Mouse (Mus musculus) MEL (cell line): ENCODE results near the gene Zfp536. TPM values are rescaled to one million over a fixed set of nuclear protein-coding genes. Genes with fewer than 3 reads are reported as not detected.

Source experiments
- DNase-seq: peaks from one replicate; pipeline ENCODE4 v3.0.0; 2011; ENCODE audit warnings: low read depth, low spot score
- H3K27ac ChIP-seq: 2 replicates; pipeline ENCODE4 v1.5.1; 2012; ENCODE audit warnings: low read depth, mild to moderate bottlenecking, control low read depth, low read length, moderate library complexity; ENCODE audit not compliant: control insufficient read depth
- H3K27me3 ChIP-seq, 2 experiments: fragments of 150-350 bp in 1 of 2; sonication (generic) in 1 of 2; 2 replicates each; pipeline ENCODE4 v1.6.1; 2012; ENCODE audit warnings: low read length in 2 of 2, mild to moderate bottlenecking in 2 of 2, improper control_type of control experiment in 1 of 2, moderate library complexity in 1 of 2; ENCODE audit not compliant: insufficient read depth in 2 of 2, control insufficient read depth in 1 of 2
- H3K36me3 ChIP-seq, 2 experiments: 2 replicates each; pipeline ENCODE4 v1.6.1; 2012 to 2014; ENCODE audit warnings: low read length in 2 of 2, improper control_type of control experiment in 1 of 2, inconsistent platforms in 1 of 2, mild to moderate bottlenecking in 1 of 2; ENCODE audit not compliant: insufficient read depth in 2 of 2, control insufficient read depth in 1 of 2
- H3K4me1 ChIP-seq, 2 experiments: fragments of 150-350 bp in 1 of 2; sonication (generic) in 1 of 2; 2 replicates each; pipeline ENCODE4 v1.6.1; 2012; ENCODE audit warnings: low read length in 2 of 2, improper control_type of control experiment in 1 of 2, mild to moderate bottlenecking in 1 of 2; ENCODE audit not compliant: insufficient read depth in 2 of 2, control insufficient read depth in 1 of 2
- H3K4me3 ChIP-seq, 2 experiments: fragments of 150-350 bp in 1 of 2; sonication (generic) in 1 of 2; 2 replicates each; pipeline ENCODE4 v1.5.1; 2012; ENCODE audit warnings: low read depth in 2 of 2, low read length in 2 of 2, mild to moderate bottlenecking in 2 of 2, moderate library complexity in 2 of 2, control low read depth in 1 of 2, improper control_type of control experiment in 1 of 2; ENCODE audit not compliant: control insufficient read depth in 1 of 2, insufficient read depth in 1 of 2
- H3K79me2 ChIP-seq: 2 replicates; pipeline ENCODE4 v1.6.1; 2012; ENCODE audit warnings: mild to moderate bottlenecking, low read length, moderate library complexity; ENCODE audit not compliant: control insufficient read depth, poor library complexity, insufficient read depth
- H3K9ac ChIP-seq: 2 replicates; pipeline ENCODE4 v1.6.1; 2012; ENCODE audit warnings: low read depth, mild to moderate bottlenecking, control low read depth, low read length, moderate library complexity; ENCODE audit not compliant: control insufficient read depth, poor library complexity, severe bottlenecking
- H3K9me3 ChIP-seq: fragments of 150-350 bp; sonication (generic); replicated peaks from 2 replicates; pipeline ENCODE4 v1.6.1; 2012; ENCODE audit warnings: mild to moderate bottlenecking, low read length, improper control_type of control experiment, moderate library complexity; ENCODE audit not compliant: insufficient read depth
- CHD2 ChIP-seq: IDR thresholded peaks from 2 replicates; pipeline ENCODE4 v1.6.1; 2011; ENCODE audit warnings: low read length, improper control_type of control experiment
- CTCF ChIP-seq, 3 experiments: IDR thresholded peaks in 2 of 3; conservative IDR thresholded peaks in 1 of 3; 2 replicates each; pipeline ENCODE4 v1.5.1; 2011 to 2012; ENCODE audit warnings: low read length in 3 of 3, low read depth in 2 of 3, mild to moderate bottlenecking in 2 of 3, improper control_type of control experiment in 1 of 3, inconsistent platforms in 1 of 3, mixed read lengths in 1 of 3, moderate library complexity in 1 of 3; ENCODE audit not compliant: control insufficient read depth in 1 of 3, insufficient read depth in 1 of 3, poor library complexity in 1 of 3, severe bottlenecking in 1 of 3
- E2F4 ChIP-seq: IDR thresholded peaks from 2 replicates; pipeline ENCODE4 v1.6.1; 2011; ENCODE audit warnings: low read depth, low read length, improper control_type of control experiment, borderline replicate concordance
- ETS1 ChIP-seq: IDR thresholded peaks from 2 replicates; pipeline ENCODE4 v1.6.1; 2012; ENCODE audit warnings: low read depth, mild to moderate bottlenecking, inconsistent platforms, low read length, improper control_type of control experiment, moderate library complexity
- GATA1 ChIP-seq: IDR thresholded peaks from 2 replicates; pipeline ENCODE4 v1.6.1; 2011; ENCODE audit warnings: low read depth, low read length, improper control_type of control experiment
- HCFC1 ChIP-seq: IDR thresholded peaks from 2 replicates; pipeline ENCODE4 v1.6.1; 2012; ENCODE audit warnings: low read depth, mild to moderate bottlenecking, inconsistent platforms, low read length, improper control_type of control experiment, moderate library complexity
- JUND ChIP-seq: IDR thresholded peaks from 2 replicates; pipeline ENCODE4 v1.6.1; 2011; ENCODE audit warnings: low read depth, mild to moderate bottlenecking, improper control_type of control experiment, low read length
- KAT2A ChIP-seq: conservative IDR thresholded peaks from 2 replicates; pipeline ENCODE4 v1.6.1; 2012; ENCODE audit warnings: low read depth, low read length, improper control_type of control experiment, inconsistent platforms
- MAFK ChIP-seq: IDR thresholded peaks from 2 replicates; pipeline ENCODE4 v1.6.1; 2011; ENCODE audit warnings: low read depth, mild to moderate bottlenecking, low read length, improper control_type of control experiment, borderline replicate concordance
- MAX ChIP-seq: IDR thresholded peaks from 2 replicates; pipeline ENCODE4 v1.6.1; 2011; ENCODE audit warnings: low read length, improper control_type of control experiment
- MAZ ChIP-seq: IDR thresholded peaks from 2 replicates; pipeline ENCODE4 v1.6.1; 2012; ENCODE audit warnings: low read depth, mild to moderate bottlenecking, inconsistent platforms, low read length, improper control_type of control experiment
- MEF2A ChIP-seq: IDR thresholded peaks from 2 replicates; pipeline ENCODE4 v1.6.1; 2014; ENCODE audit warnings: low read depth, mild to moderate bottlenecking, inconsistent platforms, low read length, improper control_type of control experiment; ENCODE audit not compliant: poor library complexity, insufficient replicate concordance, severe bottlenecking; ENCODE audit errors: extremely low read depth
- MXI1 ChIP-seq: IDR thresholded peaks from 2 replicates; pipeline ENCODE4 v1.6.1; 2011; ENCODE audit warnings: mild to moderate bottlenecking, low read depth, low read length, improper control_type of control experiment
- MYC ChIP-seq: IDR thresholded peaks from 2 replicates; pipeline ENCODE4 v1.6.1; 2011; ENCODE audit warnings: low read depth, mild to moderate bottlenecking, low read length, improper control_type of control experiment, moderate library complexity
- NELFE ChIP-seq: IDR thresholded peaks from 2 replicates; pipeline ENCODE4 v1.6.1; 2011; ENCODE audit warnings: low read depth, low read length, improper control_type of control experiment
- POLR2A ChIP-seq, 2 experiments: IDR thresholded peaks; 2 replicates each; pipeline ENCODE4 v1.6.1; 2011 to 2012; ENCODE audit warnings: low read length in 2 of 2, mild to moderate bottlenecking in 2 of 2, control low read depth in 1 of 2, improper control_type of control experiment in 1 of 2, low read depth in 1 of 2, moderate library complexity in 1 of 2; ENCODE audit not compliant: control insufficient read depth in 1 of 2, insufficient read depth in 1 of 2, poor library complexity in 1 of 2
- POLR2AphosphoS2 ChIP-seq: IDR thresholded peaks from 2 replicates; pipeline ENCODE4 v1.6.1; 2011; ENCODE audit warnings: low read length, improper control_type of control experiment
- POLR2AphosphoS5 ChIP-seq: IDR thresholded peaks from 2 replicates; pipeline ENCODE4 v1.6.1; 2012; ENCODE audit warnings: low read depth, borderline replicate concordance, mild to moderate bottlenecking, inconsistent platforms, low read length, moderate library complexity, mixed read lengths
- RAD21 ChIP-seq: IDR thresholded peaks from 2 replicates; pipeline ENCODE4 v1.6.1; 2011; ENCODE audit warnings: mild to moderate bottlenecking, low read depth, low read length, improper control_type of control experiment
- RCOR1 ChIP-seq: IDR thresholded peaks from 2 replicates; pipeline ENCODE4 v1.6.1; 2012; ENCODE audit warnings: low read depth, mild to moderate bottlenecking, inconsistent platforms, low read length, improper control_type of control experiment
- SIN3A ChIP-seq: IDR thresholded peaks from 2 replicates; pipeline ENCODE4 v1.6.1; 2012; ENCODE audit warnings: low read length, improper control_type of control experiment, inconsistent platforms
- SMC3 ChIP-seq: IDR thresholded peaks from 2 replicates; pipeline ENCODE4 v1.6.1; 2011; ENCODE audit warnings: low read depth, low read length, improper control_type of control experiment
- TCF12 ChIP-seq: IDR thresholded peaks from 2 replicates; pipeline ENCODE4 v1.6.1; 2014; ENCODE audit warnings: low read depth, mild to moderate bottlenecking, inconsistent platforms, low read length, improper control_type of control experiment, moderate library complexity
- UBTF ChIP-seq: IDR thresholded peaks from 2 replicates; pipeline ENCODE4 v1.6.1; 2012; ENCODE audit warnings: low read depth, mild to moderate bottlenecking, inconsistent platforms, low read length, improper control_type of control experiment, moderate library complexity, borderline replicate concordance; ENCODE audit not compliant: insufficient read depth
- ZC3H11A ChIP-seq: IDR thresholded peaks from 2 replicates; pipeline ENCODE4 v1.6.1; 2012; ENCODE audit warnings: low read depth, mild to moderate bottlenecking, inconsistent platforms, low read length, improper control_type of control experiment
- ZKSCAN1 ChIP-seq: IDR thresholded peaks from 2 replicates; pipeline ENCODE4 v1.6.1; 2012; ENCODE audit warnings: low read depth, mild to moderate bottlenecking, inconsistent platforms, low read length, improper control_type of control experiment, moderate library complexity
- ZNF384 ChIP-seq: IDR thresholded peaks from 2 replicates; pipeline ENCODE4 v1.6.1; 2012; ENCODE audit warnings: low read depth, mild to moderate bottlenecking, inconsistent platforms, low read length, improper control_type of control experiment
- polyA plus RNA-seq, 2 experiments: library from polyadenylated mRNA; stranded (reverse) in 1 of 2; unstranded in 1 of 2; fragments of >175 nt in 1 of 2; fragments of >200 nt in 1 of 2; gene quantifications; 2 replicates each; pipeline versions ENCODE4 v1.2.1 to v1.2.4; 2012; ENCODE audit warnings: low replicate concordance in 2 of 2, low read depth in 1 of 2; ENCODE audit not compliant: insufficient read length in 2 of 2, insufficient read depth in 1 of 2, missing spikeins in 1 of 2
- total RNA-seq: library from RNA; depleted of rRNA; stranded (reverse); fragments of 300-350 nt; gene quantifications from 2 replicates; pipeline ENCODE4 v1.2.3, GENCODE M21; 2012

The Zfp536 gene
- total and polyA plus RNA-seq, 3 experiments = not detected

DNA sequence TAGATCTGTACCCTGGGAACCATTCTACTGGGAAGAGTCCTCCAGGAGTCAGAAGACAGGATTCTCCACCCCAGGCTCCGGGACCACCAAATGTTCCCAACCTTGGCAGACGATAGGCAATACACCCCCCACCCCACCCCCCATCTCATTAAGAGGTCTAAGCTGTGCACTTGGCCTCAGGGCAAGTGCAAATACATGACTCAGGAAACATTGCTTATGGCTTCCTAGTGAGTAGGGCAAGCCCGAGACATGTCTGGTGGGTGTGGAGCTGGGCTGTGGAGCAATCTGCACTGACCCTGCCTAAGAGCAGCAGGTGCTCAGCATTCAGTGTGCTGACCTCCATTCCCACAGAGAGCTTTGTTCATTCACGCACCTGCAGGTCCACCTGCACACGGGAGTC is 78.4 kb downstream of the Zfp536 start:
- no peaks in the 10 kb centered on the region for H3K79me2 ChIP-seq
- no peak overlapping the region for H3K4me3 ChIP-seq
- no peaks in the 10 kb centered on the region for H3K4me1 ChIP-seq
- H3K27me3 ChIP-seq = no peaks in the 10 kb centered on the region
- H3K9ac ChIP-seq = no peak overlapping the region
- no peaks in the 10 kb centered on the region for H3K36me3 ChIP-seq
- H3K9me3 ChIP-seq = no peaks in the 10 kb centered on the region
- H3K27ac ChIP-seq = no peak overlapping the region
- DNase-seq = no peak
- TF ChIP-seq POLR2AphosphoS2 (no peak), MAZ (no peak), MYC (no peak), MAFK (no peak), CTCF (IDR thresholded peaks at IDR 0.05 in 2 of 3, conservative IDR thresholded peaks at IDR 0.05 in 1 of 3; ENCODE audit: control insufficient read depth in 1 of 3, insufficient read depth in 1 of 3, low read depth in 2 of 3, low read length in 3 of 3, poor library complexity in 1 of 3, severe bottlenecking in 1 of 3) (no peak)

DNA sequence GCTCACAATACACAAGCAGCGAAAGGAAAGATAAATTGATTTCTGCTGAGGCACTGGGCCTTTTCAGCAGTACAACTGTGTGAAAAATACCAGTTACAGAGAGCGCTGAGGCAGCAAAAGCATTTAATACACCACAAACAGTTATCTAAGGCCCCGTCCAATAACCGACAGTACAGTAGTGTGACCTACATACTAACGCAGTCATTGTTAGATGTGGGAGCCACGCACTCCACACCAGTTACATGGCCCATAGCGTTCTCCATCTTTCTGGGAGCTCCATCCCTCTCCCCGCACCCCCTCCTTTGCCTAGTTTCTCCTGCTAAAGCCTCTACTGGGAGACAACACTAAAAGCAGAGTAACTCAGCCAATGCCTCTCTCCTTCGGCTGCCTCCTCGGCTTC is 82.8 kb downstream of the Zfp536 start:
- no peaks in the 10 kb centered on the region for H3K27me3 ChIP-seq
- H3K36me3 ChIP-seq = no peaks in the 10 kb centered on the region
- no peak overlapping the region for H3K27ac ChIP-seq
- DNase-seq = no peak
- no peak for TF ChIP-seq SIN3A
- TF ChIP-seq POLR2AphosphoS2 = no peak
- TF ChIP-seq MEF2A = no peak
- TF ChIP-seq ZKSCAN1 = no peak
- TF ChIP-seq MXI1 = no peak
- no peak for TF ChIP-seq NELFE
- no peak for TF ChIP-seq ETS1
- no peak for TF ChIP-seq MAZ
- no peak for TF ChIP-seq HCFC1
- TF ChIP-seq, all 39 proteins: peak for 0
- Histone ChIP-seq H3K4me3 (no peak overlapping the region), H3K79me2 (no peaks in the 10 kb centered on the region), H3K4me1 (no peaks in the 10 kb centered on the region), H3K9me3 (no peaks in the 10 kb centered on the region), H3K9ac (no peak overlapping the region)

DNA sequence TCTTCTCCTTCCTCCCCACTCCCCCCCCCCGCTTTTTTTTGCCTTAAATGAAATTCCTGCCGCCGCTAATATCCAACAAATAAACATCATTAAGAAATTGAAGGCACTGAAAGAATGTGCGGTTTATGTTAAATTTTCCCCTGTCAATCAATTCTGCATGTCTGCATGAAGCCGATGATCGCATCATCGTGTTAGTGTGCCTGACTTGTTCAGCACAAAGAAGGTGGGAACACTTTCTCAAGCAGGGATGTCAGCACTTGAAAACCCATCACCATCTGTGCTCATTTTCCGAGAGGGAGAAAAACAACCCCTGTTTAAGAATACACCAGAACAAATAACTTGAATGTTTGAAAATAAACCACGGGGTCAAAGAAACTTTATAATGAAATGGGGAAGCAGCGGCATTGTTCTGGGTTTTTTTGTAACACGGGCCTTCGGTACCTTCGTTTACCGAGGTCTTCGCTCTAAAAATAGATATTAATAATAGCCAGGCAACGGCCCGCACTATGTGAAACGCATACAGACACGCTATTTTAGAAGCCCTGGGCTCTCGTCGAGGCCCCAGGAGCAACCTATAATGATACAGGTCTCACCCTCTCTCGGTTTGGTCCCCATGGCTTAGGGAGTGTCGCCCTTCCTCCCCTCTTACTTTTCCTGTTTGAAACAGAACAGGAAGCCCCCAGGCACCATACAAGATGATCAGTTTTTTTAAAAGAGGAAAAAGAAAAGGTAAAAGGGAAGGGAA is 83.7 kb downstream of the Zfp536 start:
- no peaks in the 10 kb centered on the region for H3K79me2 ChIP-seq
- H3K4me1 ChIP-seq = no peaks in the 10 kb centered on the region
- no peak for DNase-seq
- no peaks in the 10 kb centered on the region for H3K36me3 ChIP-seq
- no peaks in the 10 kb centered on the region for H3K27me3 ChIP-seq
- H3K9ac ChIP-seq = no peak overlapping the region
- H3K9me3 ChIP-seq = no peaks in the 10 kb centered on the region
- TF ChIP-seq SMC3 (no peak), GATA1 (no peak), TCF12 (no peak), ZC3H11A (no peak), NELFE (no peak), JUND (no peak), UBTF (no peak), ZNF384 (no peak), MAFK (no peak), ETS1 (no peak), E2F4 (no peak), POLR2A (IDR thresholded peaks at IDR 0.05; ENCODE audit: control insufficient read depth in 1 of 2, insufficient read depth in 1 of 2, low read depth in 1 of 2, low read length in 2 of 2, poor library complexity in 1 of 2) (no peak), MAX (no peak), KAT2A (no peak), RAD21 (no peak), RCOR1 (no peak), POLR2AphosphoS5 (no peak), CHD2 (no peak), MAZ (no peak)
- H3K27ac ChIP-seq = no peak overlapping the region
- H3K4me3 ChIP-seq = no peak overlapping the region
